In the genomic region with DNA sequence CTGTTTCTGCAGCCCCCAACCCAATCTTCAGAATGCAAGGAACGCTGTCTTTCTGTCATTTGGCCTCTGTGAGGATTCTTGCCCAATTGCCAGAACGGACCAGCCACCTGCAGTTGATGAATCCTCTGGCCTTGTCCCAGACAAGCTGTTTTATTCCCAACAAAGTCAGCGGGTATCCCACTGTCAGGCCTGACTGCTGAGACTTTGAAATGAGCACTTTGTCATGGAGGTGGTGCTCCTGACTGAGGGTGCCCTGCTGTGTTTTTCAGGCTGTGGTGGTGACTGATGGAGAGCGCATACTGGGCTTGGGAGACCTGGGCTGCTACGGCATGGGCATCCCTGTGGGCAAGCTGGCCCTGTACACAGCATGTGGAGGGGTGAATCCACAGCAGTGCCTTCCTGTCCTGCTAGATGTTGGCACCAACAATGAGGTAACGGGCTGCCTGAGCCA, we compare ENCODE assay signal across 13 mouse cellular contexts.
DNase-seq lines count a peak whose midpoint lies in the region; ATAC-seq lines count a peak whose summit lies in the region.
"Had no signal": no experiment of that assay in that cellular context is flagged by ENCODE, and none has a peak within 500 bp of the region (broad histone marks: within the 10 kb centered on the region; RNA-seq: fewer than 3 reads in every experiment).

No protein-coding gene starts in this region.

- H3K4me2 ChIP-seq in forebrain, embryonic 12.5 days, result no peak overlapping the region
- no peak overlapping the region for H3K4me2 ChIP-seq in forebrain, embryonic 16.5 days (ENCODE audit: low read length)
- no peak overlapping the region for H3K4me2 ChIP-seq in midbrain, embryonic 14.5 days (ENCODE audit: low read length)
- no peak overlapping the region for H3K4me2 ChIP-seq in kidney, embryonic 14.5 days (replicated peaks; ENCODE audit: low read depth, low read length)
- H3K4me2 ChIP-seq: embryonic facial prominence, embryonic 15.5 days; limb, embryonic 12.5 days had no signal

- H3K27me3 ChIP-seq in forebrain, embryonic 10.5 days (ENCODE audit: poor library complexity, severe bottlenecking), result 0 out of 2 replicates have a peak, but pooled peaks cover 6% of the 10 kb centered on the region
- no peaks in the 10 kb centered on the region for H3K27me3 ChIP-seq in forebrain, embryonic 12.5 days
- no peaks in the 10 kb centered on the region for H3K27me3 ChIP-seq in forebrain, embryonic 16.5 days (replicated peaks; ENCODE audit: control insufficient read depth, insufficient read depth, low read length)
- H3K27me3 ChIP-seq in midbrain, embryonic 14.5 days (ENCODE audit: control insufficient read depth, insufficient read depth, low read length), result no peaks in the 10 kb centered on the region
- no peaks in the 10 kb centered on the region for H3K27me3 ChIP-seq in kidney, embryonic 14.5 days (ENCODE audit: control insufficient read depth, insufficient read depth, low read length)
- H3K27me3 ChIP-seq: embryonic facial prominence, embryonic 15.5 days had no signal

- DNase-seq in forebrain, embryonic 10.5 days (ENCODE audit: extremely low spot score, low spot score), result no peak
- DNase-seq in cerebellum, adult 11-12 months, result peak; percentile 81
- peak; percentile 8 for DNase-seq in midbrain, embryonic 14.5 days
- DNase-seq in spleen, postnatal 4 days (ENCODE audit: low spot score in 2 of 2), result no peak
- no peak for DNase-seq in c-Kit-positive CD71-positive TER-119-positive erythroid progenitor cells, embryonic 14.5 days (ENCODE audit: low spot score)
- DNase-seq: adrenal gland, postnatal 36 days; lung, postnatal 14 days had no signal

- no peaks in the 10 kb centered on the region for H3K9me3 ChIP-seq in forebrain, embryonic 10.5 days
- no peaks in the 10 kb centered on the region for H3K9me3 ChIP-seq in forebrain, embryonic 12.5 days
- H3K9me3 ChIP-seq in forebrain, embryonic 16.5 days (ENCODE audit: control insufficient read depth, low read length), result no peaks in the 10 kb centered on the region
- H3K9me3 ChIP-seq in midbrain, embryonic 14.5 days (ENCODE audit: control insufficient read depth, low read length), result no peaks in the 10 kb centered on the region
- no peaks in the 10 kb centered on the region for H3K9me3 ChIP-seq in kidney, embryonic 14.5 days (ENCODE audit: control insufficient read depth, low read length)
- H3K9me3 ChIP-seq: embryonic facial prominence, embryonic 15.5 days; limb, embryonic 12.5 days had no signal

- peaks cover 28% of the 10 kb centered on the region for H3K4me1 ChIP-seq in forebrain, embryonic 10.5 days
- H3K4me1 ChIP-seq in forebrain, embryonic 12.5 days, result 0 out of 2 replicates have a peak, but pooled peaks cover 8% of the 10 kb centered on the region
- H3K4me1 ChIP-seq in forebrain, embryonic 16.5 days (replicated peaks; ENCODE audit: control insufficient read depth, insufficient read depth, low read length), result peaks cover 8% of the 10 kb centered on the region
- no peaks in the 10 kb centered on the region for H3K4me1 ChIP-seq in midbrain, embryonic 14.5 days (ENCODE audit: control insufficient read depth, insufficient read depth, low read length)
- H3K4me1 ChIP-seq in kidney, embryonic 14.5 days (ENCODE audit: control insufficient read depth, insufficient read depth, low read length), result no peaks in the 10 kb centered on the region

- no peak overlapping the region for H3K9ac ChIP-seq in forebrain, embryonic 12.5 days
- no peak overlapping the region for H3K9ac ChIP-seq in forebrain, embryonic 16.5 days (replicated peaks; ENCODE audit: low read depth, low read length)
- H3K9ac ChIP-seq in midbrain, embryonic 14.5 days (replicated peaks; ENCODE audit: low read length), result no peak overlapping the region
- no peak overlapping the region for H3K9ac ChIP-seq in kidney, embryonic 14.5 days (ENCODE audit: low read depth, low read length)
- H3K9ac ChIP-seq: embryonic facial prominence, embryonic 15.5 days; limb, embryonic 12.5 days had no signal

- H3K27ac ChIP-seq in forebrain, embryonic 10.5 days, result peak overlapping the region; percentile 57; the same call in 1 of the 2 replicates
- no peak overlapping the region for H3K27ac ChIP-seq in forebrain, embryonic 12.5 days
- no peak overlapping the region for H3K27ac ChIP-seq in forebrain, embryonic 16.5 days (ENCODE audit: low read length)
- no peak overlapping the region for H3K27ac ChIP-seq in midbrain, embryonic 14.5 days (replicated peaks; ENCODE audit: low read depth, low read length)
- no peak overlapping the region for H3K27ac ChIP-seq in kidney, embryonic 14.5 days (ENCODE audit: low read depth, low read length)
- H3K27ac ChIP-seq: embryonic facial prominence, embryonic 15.5 days; limb, embryonic 12.5 days had no signal

- no peak overlapping the region for H3K4me3 ChIP-seq in forebrain, embryonic 10.5 days
- no peak overlapping the region for H3K4me3 ChIP-seq in forebrain, embryonic 12.5 days (replicated peaks)
- H3K4me3 ChIP-seq in forebrain, embryonic 16.5 days (replicated peaks; ENCODE audit: low read length), result no peak overlapping the region
- no peak overlapping the region for H3K4me3 ChIP-seq in midbrain, embryonic 14.5 days (replicated peaks; ENCODE audit: low read depth, low read length)
- H3K4me3 ChIP-seq in kidney, embryonic 14.5 days (ENCODE audit: low read length), result no peak overlapping the region
- H3K4me3 ChIP-seq: embryonic facial prominence, embryonic 15.5 days; limb, embryonic 12.5 days had no signal

- H3K36me3 ChIP-seq in forebrain, embryonic 10.5 days (replicated peaks), result no peaks in the 10 kb centered on the region
- no peaks in the 10 kb centered on the region for H3K36me3 ChIP-seq in forebrain, embryonic 12.5 days (replicated peaks)
- no peaks in the 10 kb centered on the region for H3K36me3 ChIP-seq in forebrain, embryonic 16.5 days (ENCODE audit: control insufficient read depth, insufficient read depth)
- H3K36me3 ChIP-seq in midbrain, embryonic 14.5 days (ENCODE audit: control insufficient read depth, insufficient read depth, low read length), result no peaks in the 10 kb centered on the region
- H3K36me3 ChIP-seq in kidney, embryonic 14.5 days (ENCODE audit: control insufficient read depth, insufficient read depth, low read length), result no peaks in the 10 kb centered on the region
- H3K36me3 ChIP-seq: embryonic facial prominence, embryonic 15.5 days; limb, embryonic 12.5 days had no signal

- ATAC-seq in forebrain, embryonic 12.5 days (ENCODE audit: low FRiP score), result no peak
- peak; percentile 71 for ATAC-seq in forebrain, embryonic 16.5 days
- peak; percentile 44; the same call in 1 of the 2 replicates for ATAC-seq in midbrain, embryonic 14.5 days (ENCODE audit: low FRiP score, low TSS enrichment)
- no peak for ATAC-seq in kidney, embryonic 14.5 days (ENCODE audit: low FRiP score, low TSS enrichment)
- ATAC-seq: intestine, postnatal 0 days had no signal

- 19% methylated on average over 6 of the region's 6 CpGs for WGBS in forebrain, embryonic 10.5 days
- 21% methylated on average over 6 of the region's 6 CpGs for WGBS in forebrain, embryonic 12.5 days
- WGBS in forebrain, embryonic 16.5 days, result 18% methylated on average over 6 of the region's 6 CpGs
- WGBS in midbrain, embryonic 14.5 days, result 17% methylated on average over 6 of the region's 6 CpGs
- WGBS in kidney, embryonic 14.5 days, result 45% methylated on average over 6 of the region's 6 CpGs

Comparison
In these comparisons a context has a peak if more than half of its experiments do, and no peak if none do; other contexts are left out.
1. ATAC-seq: peak in forebrain, embryonic 16.5 days (single experiment) and midbrain, embryonic 14.5 days (single experiment); none in forebrain, embryonic 12.5 days (single experiment) and kidney, embryonic 14.5 days (single experiment).
2. DNase-seq: peak in cerebellum, adult 11-12 months (single experiment) and midbrain, embryonic 14.5 days (single experiment); none in forebrain, embryonic 10.5 days (single experiment), spleen, postnatal 4 days (0 of 2) and c-Kit-positive CD71-positive TER-119-positive erythroid progenitor cells, embryonic 14.5 days (single experiment).